Mouse (Mus musculus): ENCODE results near the gene Rpp25. TPM values are rescaled to one million over a fixed set of nuclear protein-coding genes. Genes with fewer than 3 reads are reported as not detected.
A peak's percentile ranks its signal among the peaks of the same experiment; 100 is the strongest.

Gene Rpp25
- polyA plus RNA-seq, 1 experiment from 2014 or later, result 4.2 TPM

DNA sequence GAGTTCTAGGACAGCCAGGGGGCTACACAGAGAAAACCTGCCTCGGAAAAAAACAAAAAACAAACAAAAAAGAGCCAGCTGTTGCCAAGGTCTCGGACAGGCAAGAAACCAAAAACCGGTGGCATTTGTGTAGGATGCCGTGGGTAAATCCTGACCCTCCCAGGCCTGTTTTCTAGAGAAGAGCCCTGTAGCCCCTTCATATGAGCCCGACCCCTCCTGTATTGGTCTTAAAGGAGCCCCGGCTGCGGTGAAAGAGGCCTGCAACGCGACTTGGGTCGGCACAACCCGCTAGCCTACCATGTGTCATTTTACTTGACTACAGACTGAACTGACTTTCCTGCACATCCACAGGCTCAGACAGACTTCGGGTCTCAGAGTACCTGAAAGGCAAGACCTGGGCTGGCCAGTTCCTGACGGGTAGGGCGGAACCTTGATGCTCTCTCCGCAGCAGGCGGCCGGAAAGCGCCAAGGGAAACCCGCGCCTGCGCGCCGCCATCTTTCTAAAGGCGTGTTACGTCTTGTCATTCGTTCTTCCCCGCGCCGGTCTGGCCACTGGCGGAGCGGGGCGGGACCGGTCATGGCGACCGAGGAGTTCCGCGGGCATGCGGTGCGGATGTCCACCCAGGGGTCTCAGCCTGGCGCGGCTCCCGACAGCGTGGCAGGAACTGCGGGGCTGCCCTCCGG lies 33.4 kb downstream of the Rpp25 start, which contains the start of gene Fam219b:
TSS of gene Fam219b (plus strand) at position 485 of the 684 bp plus-strand sequence.
- Histone ChIP-seq H3K9ac (ENCODE audit: low read depth, low read length) (peak within 1 kb of the TSS; percentile 72), H3K4me2 (ENCODE audit: low read length) (peak within 1 kb of the TSS; percentile 70), H3K9me3 (replicated peaks; ENCODE audit: low read length) (no peaks in the 10 kb centered on the region), H3K27me3 (ENCODE audit: insufficient read depth, low read length) (no peaks in the 10 kb centered on the region), H3K4me1 (replicated peaks; ENCODE audit: insufficient read depth, low read length) (peaks cover 8% of the 10 kb centered on the region; the same call in 1 of the 2 replicates), H3K36me3 (ENCODE audit: insufficient read depth, low read length) (peaks cover 24% of the 10 kb centered on the region), H3K27ac (peak within 1 kb of the TSS; percentile 85), H3K4me3 (replicated peaks; ENCODE audit: low read depth, low read length) (peak within 1 kb of the TSS; percentile 85)
- ATAC-seq (replicated peaks; ENCODE audit: low FRiP score, low read depth) (peak; percentile 90), DNase-seq (ENCODE audit: low spot score) (peak; percentile 94)
- no peak for TF ChIP-seq CTCF (IDR thresholded peaks at IDR 0.05; ENCODE audit: low read depth)
- under 1% methylated on average over 45 of the region's 45 CpGs for WGBS

DNA sequence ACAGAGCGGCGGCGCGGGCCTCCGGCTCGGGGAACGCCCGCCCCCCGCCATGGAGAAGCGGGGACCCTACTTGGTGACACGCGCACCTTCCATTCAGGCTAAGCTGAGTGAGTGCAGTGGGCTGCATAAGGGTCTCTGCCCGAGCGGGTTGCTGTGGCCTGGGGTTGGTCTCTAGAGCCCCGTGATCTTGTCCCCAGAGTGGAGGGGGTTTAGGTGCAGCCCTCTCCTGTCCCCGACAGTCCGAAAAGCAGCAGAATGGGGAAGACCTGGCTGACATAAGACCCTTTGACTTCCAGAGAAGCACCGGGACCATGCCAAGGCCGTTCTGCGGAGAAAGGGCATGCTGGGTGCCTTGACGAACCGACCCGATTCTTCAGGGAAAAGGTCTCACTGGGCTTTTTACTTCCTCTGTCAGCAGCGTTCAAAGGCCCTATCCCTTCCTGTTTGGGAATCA lies 33.9 kb downstream of the Rpp25 start:
- Histone ChIP-seq H3K36me3 (ENCODE audit: insufficient read depth, low read length) (peaks cover 24% of the 10 kb centered on the region), H3K27me3 (ENCODE audit: insufficient read depth, low read length) (no peaks in the 10 kb centered on the region), H3K4me2 (ENCODE audit: low read length) (peak overlapping the region; percentile 70), H3K4me1 (replicated peaks; ENCODE audit: insufficient read depth, low read length) (peaks cover 8% of the 10 kb centered on the region; the same call in 1 of the 2 replicates), H3K9me3 (replicated peaks; ENCODE audit: low read length) (no peaks in the 10 kb centered on the region), H3K4me3 (replicated peaks; ENCODE audit: low read depth, low read length) (peak overlapping the region; percentile 85), H3K27ac (peak overlapping the region; percentile 85), H3K9ac (ENCODE audit: low read depth, low read length) (peak overlapping the region; percentile 72)
- DNase-seq (ENCODE audit: low spot score) (peak; percentile 30), ATAC-seq (replicated peaks; ENCODE audit: low FRiP score, low read depth) (peak; percentile 55; the same call in 1 of the 2 replicates)
- TF ChIP-seq CTCF (IDR thresholded peaks at IDR 0.05; ENCODE audit: low read depth), result no peak
- WGBS, result 0% methylated on average over 24 of the region's 24 CpGs

DNA sequence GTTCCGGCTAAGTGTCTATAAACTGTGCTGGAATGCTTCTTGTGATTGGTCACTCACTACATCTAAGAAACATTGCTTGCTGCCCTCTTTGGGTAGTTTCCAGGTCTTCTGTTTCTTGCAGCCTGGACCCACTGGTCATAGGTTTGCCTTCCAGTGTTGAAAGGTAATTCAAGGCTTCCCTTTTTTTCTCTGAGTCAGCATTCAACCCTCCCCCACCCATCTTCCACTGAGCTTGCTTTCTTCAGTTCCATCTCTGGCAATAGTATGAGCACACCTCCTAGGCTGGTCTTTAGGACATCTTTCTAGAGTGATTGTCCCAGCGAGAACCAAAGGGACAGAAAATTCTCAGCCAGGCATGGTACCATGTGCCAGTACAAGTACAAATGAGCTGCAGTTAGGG lies 35.7 kb downstream of the Rpp25 start:
- Histone ChIP-seq H3K4me3 (replicated peaks; ENCODE audit: low read depth, low read length) (no peak overlapping the region), H3K27ac (no peak overlapping the region), H3K36me3 (ENCODE audit: insufficient read depth, low read length) (peaks cover 28% of the 10 kb centered on the region), H3K4me2 (ENCODE audit: low read length) (no peak overlapping the region), H3K4me1 (replicated peaks; ENCODE audit: insufficient read depth, low read length) (peaks cover 8% of the 10 kb centered on the region; the same call in 1 of the 2 replicates), H3K9ac (ENCODE audit: low read depth, low read length) (no peak overlapping the region), H3K27me3 (ENCODE audit: insufficient read depth, low read length) (no peaks in the 10 kb centered on the region), H3K9me3 (replicated peaks; ENCODE audit: low read length) (no peaks in the 10 kb centered on the region)
- no peak for TF ChIP-seq CTCF (IDR thresholded peaks at IDR 0.05; ENCODE audit: low read depth)
- no peak for ATAC-seq (replicated peaks; ENCODE audit: low FRiP score, low read depth)
- 86% methylated on average over 2 of the region's 2 CpGs for WGBS
- no peak for DNase-seq (ENCODE audit: low spot score)

GRCm38 (mm10) chr9:57541312-57541711 lies 37.5 kb downstream of the Rpp25 start:
- Histone ChIP-seq H3K4me1 (replicated peaks; ENCODE audit: insufficient read depth, low read length) (peaks cover 8% of the 10 kb centered on the region; the same call in 1 of the 2 replicates), H3K4me3 (replicated peaks; ENCODE audit: low read depth, low read length) (no peak overlapping the region), H3K9ac (ENCODE audit: low read depth, low read length) (no peak overlapping the region), H3K9me3 (replicated peaks; ENCODE audit: low read length) (no peaks in the 10 kb centered on the region), H3K4me2 (ENCODE audit: low read length) (no peak overlapping the region), H3K27ac (no peak overlapping the region), H3K27me3 (ENCODE audit: insufficient read depth, low read length) (no peaks in the 10 kb centered on the region), H3K36me3 (ENCODE audit: insufficient read depth, low read length) (peaks cover 40% of the 10 kb centered on the region)
- DNase-seq (ENCODE audit: low spot score) (peak; percentile 74), ATAC-seq (replicated peaks; ENCODE audit: low FRiP score, low read depth) (no peak)
- TF ChIP-seq CTCF (IDR thresholded peaks at IDR 0.05; ENCODE audit: low read depth), result peak; percentile 80
- 8% methylated on average over 1 of the region's 1 CpGs for WGBS

DNA sequence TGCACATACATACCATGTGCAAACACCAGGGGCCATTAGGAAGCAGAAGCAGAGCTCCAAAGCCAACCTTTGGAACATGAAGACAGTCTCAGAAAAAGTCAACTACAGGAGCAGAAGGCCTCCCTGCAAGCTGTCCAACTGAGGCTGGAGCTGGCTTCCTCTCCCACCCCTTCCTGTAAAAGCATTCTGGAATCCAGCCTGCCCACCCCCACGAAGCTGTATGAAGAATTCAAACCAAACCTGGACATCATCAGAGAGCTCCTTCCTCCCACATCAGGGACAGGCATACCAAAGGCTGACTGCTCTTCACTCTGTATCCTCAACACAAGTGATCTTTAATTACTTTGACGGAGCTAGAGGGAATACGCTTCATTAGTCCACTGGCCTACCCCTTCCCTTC lies 40.1 kb downstream of the Rpp25 start:
- no peak for TF ChIP-seq CTCF (IDR thresholded peaks at IDR 0.05; ENCODE audit: low read depth)
- Histone ChIP-seq H3K4me1 (replicated peaks; ENCODE audit: insufficient read depth, low read length) (no peaks in the 10 kb centered on the region), H3K27me3 (ENCODE audit: insufficient read depth, low read length) (no peaks in the 10 kb centered on the region), H3K27ac (no peak overlapping the region), H3K9ac (ENCODE audit: low read depth, low read length) (no peak overlapping the region), H3K36me3 (ENCODE audit: insufficient read depth, low read length) (peaks cover 53% of the 10 kb centered on the region), H3K4me3 (replicated peaks; ENCODE audit: low read depth, low read length) (no peak overlapping the region), H3K4me2 (ENCODE audit: low read length) (no peak overlapping the region), H3K9me3 (replicated peaks; ENCODE audit: low read length) (no peaks in the 10 kb centered on the region)
- WGBS, result 62% methylated on average over 3 of the region's 3 CpGs
- ATAC-seq (replicated peaks; ENCODE audit: low FRiP score, low read depth) (no peak), DNase-seq (ENCODE audit: low spot score) (no peak)

- WGBS, result 70% methylated on average over 5 of the region's 5 CpGs
- no peak for TF ChIP-seq CTCF (IDR thresholded peaks at IDR 0.05; ENCODE audit: low read depth)
Measured at GRCm38 (mm10) chr9:57547287-57547686, 43.5 kb downstream of the Rpp25 start.

More at GRCm38 (mm10) chr9:57547287-57547686, 43.5 kb downstream of the Rpp25 start:
- ATAC-seq (replicated peaks; ENCODE audit: low FRiP score, low read depth), result no peak
- peaks cover 53% of the 10 kb centered on the region for H3K36me3 ChIP-seq (ENCODE audit: insufficient read depth, low read length)
- H3K4me1 ChIP-seq (replicated peaks; ENCODE audit: insufficient read depth, low read length), result peaks cover 7% of the 10 kb centered on the region; the same call in 1 of the 2 replicates
- DNase-seq (ENCODE audit: low spot score), result no peak
- H3K4me2 ChIP-seq (ENCODE audit: low read length), result no peak overlapping the region
- no peaks in the 10 kb centered on the region for H3K27me3 ChIP-seq (ENCODE audit: insufficient read depth, low read length)
- no peak overlapping the region for H3K27ac ChIP-seq
- no peak overlapping the region for H3K4me3 ChIP-seq (replicated peaks; ENCODE audit: low read depth, low read length)
- no peak overlapping the region for H3K9ac ChIP-seq (ENCODE audit: low read depth, low read length)
- H3K9me3 ChIP-seq (replicated peaks; ENCODE audit: low read length), result no peaks in the 10 kb centered on the region

All from kidney, postnatal 0 days (tissue).